Comparison of ENCODE assay signal across 7 mouse cellular contexts in genomic region chr10:39171134-39171533, GRCm38 (mm10). TPM values are rescaled to one million over a fixed set of nuclear protein-coding genes. Genes with fewer than 3 reads are reported as not detected.
DNase-seq lines count a peak whose midpoint lies in the region; ATAC-seq lines count a peak whose summit lies in the region.

No protein-coding gene starts in this region.

- H3K4me2 ChIP-seq in embryonic facial prominence, embryonic 11.5 days (ENCODE audit: low read depth, low read length), result peak overlapping the region; percentile 55
- H3K4me2 ChIP-seq in midbrain, embryonic 13.5 days (replicated peaks), result peak overlapping the region; percentile 63

- no peaks in the 10 kb centered on the region for H3K27me3 ChIP-seq in embryonic facial prominence, embryonic 11.5 days (ENCODE audit: control insufficient read depth, insufficient read depth, low read length)
- H3K27me3 ChIP-seq in limb, embryonic 10.5 days (ENCODE audit: low read depth, poor library complexity, severe bottlenecking), result no peaks in the 10 kb centered on the region
- H3K27me3 ChIP-seq in midbrain, embryonic 13.5 days, result peaks cover 6% of the 10 kb centered on the region; the same call in 1 of the 2 replicates

- peak; percentile 94 for DNase-seq in adrenal gland, postnatal 14 days
- DNase-seq in embryonic facial prominence, embryonic 11.5 days (ENCODE audit: low spot score), result peak; percentile 94
- peak; percentile 83 for DNase-seq in kidney, adult 11 months
- peak; percentile 93 for DNase-seq in limb, embryonic 10.5 days (ENCODE audit: low spot score)
- DNase-seq in spleen, adult 12 weeks (ENCODE audit: low spot score), result peak; percentile 73

- ATAC-seq in embryonic facial prominence, embryonic 11.5 days (replicated peaks; ENCODE audit: insufficient number of reproducible peaks, low FRiP score, low TSS enrichment, low read depth), result peak; percentile 86
- peak; percentile 82 for ATAC-seq in granulocyte monocyte progenitor cell, adult 5-6 weeks (replicated peaks; ENCODE audit: poor library complexity, severe bottlenecking)
- ATAC-seq in midbrain, embryonic 13.5 days, result peak; percentile 93

- no peaks in the 10 kb centered on the region for H3K9me3 ChIP-seq in embryonic facial prominence, embryonic 11.5 days (replicated peaks; ENCODE audit: control insufficient read depth, low read length)
- no peaks in the 10 kb centered on the region for H3K9me3 ChIP-seq in limb, embryonic 10.5 days (replicated peaks)
- no peaks in the 10 kb centered on the region for H3K9me3 ChIP-seq in midbrain, embryonic 13.5 days

- H3K36me3 ChIP-seq in embryonic facial prominence, embryonic 11.5 days (replicated peaks; ENCODE audit: control insufficient read depth, insufficient read depth, low read depth, low read length), result no peaks in the 10 kb centered on the region
- H3K36me3 ChIP-seq in limb, embryonic 10.5 days, result no peaks in the 10 kb centered on the region
- no peaks in the 10 kb centered on the region for H3K36me3 ChIP-seq in midbrain, embryonic 13.5 days

- H3K9ac ChIP-seq in embryonic facial prominence, embryonic 11.5 days (replicated peaks; ENCODE audit: low read length), result 0 out of 2 replicates have a peak overlapping the region, but pooled peaks have one; percentile 18
- peak overlapping the region; percentile 70 for H3K9ac ChIP-seq in midbrain, embryonic 13.5 days (replicated peaks)

- H3K4me1 ChIP-seq in embryonic facial prominence, embryonic 11.5 days (ENCODE audit: control insufficient read depth, insufficient read depth, low read length), result no peaks in the 10 kb centered on the region
- peaks cover 70% of the 10 kb centered on the region for H3K4me1 ChIP-seq in limb, embryonic 10.5 days
- H3K4me1 ChIP-seq in midbrain, embryonic 13.5 days (replicated peaks), result peaks cover 36% of the 10 kb centered on the region

- peak overlapping the region; percentile 32 for H3K4me3 ChIP-seq in embryonic facial prominence, embryonic 11.5 days (ENCODE audit: low read depth, low read length)
- peak overlapping the region; percentile 57 for H3K4me3 ChIP-seq in limb, embryonic 10.5 days
- peak overlapping the region; percentile 42 for H3K4me3 ChIP-seq in midbrain, embryonic 13.5 days (replicated peaks)

- H3K27ac ChIP-seq in embryonic facial prominence, embryonic 11.5 days (replicated peaks; ENCODE audit: low read depth, low read length), result peak overlapping the region; percentile 74
- H3K27ac ChIP-seq in limb, embryonic 10.5 days, result peak overlapping the region; percentile 79
- peak overlapping the region; percentile 96 for H3K27ac ChIP-seq in midbrain, embryonic 13.5 days

- under 1% methylated on average over 19 of the region's 19 CpGs for WGBS in embryonic facial prominence, embryonic 11.5 days
- WGBS in limb, embryonic 10.5 days, result under 1% methylated on average over 19 of the region's 19 CpGs
- WGBS in midbrain, embryonic 13.5 days, result under 1% methylated on average over 19 of the region's 19 CpGs

RNA-seq across cellular contexts. Expression of gene Ccn6, which starts 7.5 kb away (rescaled TPM):
- total RNA-seq in adrenal gland, postnatal 14 days (2021), result 0.33 and 0.34 TPM in 2 replicates
- 0.31 TPM in 1 of 2 replicates, not detected in the other for polyA plus RNA-seq in embryonic facial prominence, embryonic 11.5 days (2014; fragmentation: Nextera tagmentation; extraction: Ambion mirVana)
- not detected in 2 replicates for total RNA-seq in granulocyte monocyte progenitor cell, adult 5-6 weeks (2014; fragmentation: Nextera tagmentation)
- not detected in 2 replicates for total RNA-seq in granulocyte monocyte progenitor cell, adult 5-6 weeks (2017)
- 0.26 and 0.51 TPM in 2 replicates for polyA plus RNA-seq in limb, embryonic 10.5 days (2016; fragmentation: Nextera tagmentation; extraction: Ambion mirVana)
- 0.32 and 0.53 TPM in 2 replicates for polyA plus RNA-seq in midbrain, embryonic 13.5 days (2015; fragmentation: Nextera tagmentation; extraction: Ambion mirVana)

RNA-seq across cellular contexts. Expression of gene Tube1, which starts 37.4 kb away (rescaled TPM):
- 1.6 and 2.3 TPM in 2 replicates for total RNA-seq in adrenal gland, postnatal 14 days (2021)
- 24.4 and 26.2 TPM in 2 replicates for polyA plus RNA-seq in embryonic facial prominence, embryonic 11.5 days (2014; fragmentation: Nextera tagmentation; extraction: Ambion mirVana)
- 13.3 and 16.7 TPM in 2 replicates for total RNA-seq in granulocyte monocyte progenitor cell, adult 5-6 weeks (2014; fragmentation: Nextera tagmentation)
- 15.6 and 19.8 TPM in 2 replicates for total RNA-seq in granulocyte monocyte progenitor cell, adult 5-6 weeks (2017)
- polyA plus RNA-seq in limb, embryonic 10.5 days (2016; fragmentation: Nextera tagmentation; extraction: Ambion mirVana), result 25.8 and 26.1 TPM in 2 replicates
- polyA plus RNA-seq in midbrain, embryonic 13.5 days (2015; fragmentation: Nextera tagmentation; extraction: Ambion mirVana), result 10.6 and 12.0 TPM in 2 replicates

RNA-seq across cellular contexts. Expression of gene Fam229b, which starts 37.4 kb away (rescaled TPM):
- total RNA-seq in adrenal gland, postnatal 14 days (2021), result 3.0 and 4.5 TPM in 2 replicates
- polyA plus RNA-seq in embryonic facial prominence, embryonic 11.5 days (2014; fragmentation: Nextera tagmentation; extraction: Ambion mirVana), result 12.4 and 15.5 TPM in 2 replicates
- 0.60 and 20.7 TPM in 2 replicates for total RNA-seq in granulocyte monocyte progenitor cell, adult 5-6 weeks (2014; fragmentation: Nextera tagmentation)
- total RNA-seq in granulocyte monocyte progenitor cell, adult 5-6 weeks (2017), result 0.78 TPM in 1 of 2 replicates, not detected in the other
- polyA plus RNA-seq in limb, embryonic 10.5 days (2016; fragmentation: Nextera tagmentation; extraction: Ambion mirVana), result 8.3 and 8.5 TPM in 2 replicates
- polyA plus RNA-seq in midbrain, embryonic 13.5 days (2015; fragmentation: Nextera tagmentation; extraction: Ambion mirVana), result 30.6 and 31.7 TPM in 2 replicates

Comparison
In these comparisons a context has a peak if more than half of its experiments do, and no peak if none do; other contexts are left out.
1. Peak in every context shown above with its lines: DNase-seq, ATAC-seq, H3K4me3 ChIP-seq and H3K27ac ChIP-seq.